Mouse (Mus musculus) urinary bladder, adult 18-20 months (tissue): Measurements from ENCODE around the gene Frmpd1.

Experiments
- DNase-seq, 2 experiments: peaks; one replicate each; pipeline ENCODE4 v3.0.0; 2022; ENCODE audit warnings: low spot score in 2 of 2, mixed read lengths in 2 of 2

Gene Frmpd1

GRCm38 (mm10) chr4:45241330-45241729 lies 56.7 kb downstream of the Frmpd1 start:
- DNase-seq = no peak

GRCm38 (mm10) chr4:45242163-45242562 lies 57.5 kb downstream of the Frmpd1 start:
- no peak for DNase-seq

GRCm38 (mm10) chr4:45243211-45243902 lies 58.7 kb downstream of the Frmpd1 start:
- no peak for DNase-seq

GRCm38 (mm10) chr4:45251265-45251664 lies 66.6 kb downstream of the Frmpd1 start:
- DNase-seq = no peak

GRCm38 (mm10) chr4:45252861-45253262 lies 68.2 kb downstream of the Frmpd1 start:
- DNase-seq = no peak

GRCm38 (mm10) chr4:45253839-45254601 lies 69.3 kb downstream of the Frmpd1 start:
- DNase-seq = no peak

GRCm38 (mm10) chr4:45259232-45259832 lies 74.7 kb downstream of the Frmpd1 start:
- no peak for DNase-seq

GRCm38 (mm10) chr4:45261551-45261950 lies 76.9 kb downstream of the Frmpd1 start:
- DNase-seq = no peak

- DNase-seq = no peak
These were observed 83.2 kb downstream of the Frmpd1 start for GRCm38 (mm10) chr4:45267883-45268282.

GRCm38 (mm10) chr4:45271041-45271452 lies 86.4 kb downstream of the Frmpd1 start:
- no peak for DNase-seq

GRCm38 (mm10) chr4:45275770-45276169 lies 91.1 kb downstream of the Frmpd1 start:
- no peak for DNase-seq

GRCm38 (mm10) chr4:45279292-45279691 lies 94.6 kb downstream of the Frmpd1 start:
- no peak for DNase-seq

- DNase-seq = peak; percentile 10 to 11
These were observed 95.4 kb downstream of the Frmpd1 start for GRCm38 (mm10) chr4:45279981-45280548.

- DNase-seq = no peak
These were observed 101.6 kb downstream of the Frmpd1 start for GRCm38 (mm10) chr4:45286318-45286717.

- DNase-seq = no peak
These were observed 103.2 kb downstream of the Frmpd1 start for GRCm38 (mm10) chr4:45287906-45288305.

- peak; percentile 42 to 52 for DNase-seq
These were observed 112.2 kb downstream of the Frmpd1 start, which contains the start of gene Trmt10b for GRCm38 (mm10) chr4:45296662-45297564. TSS of gene Trmt10b (plus strand) at chr4:45297127.

- DNase-seq = no peak
These were observed 120.9 kb downstream of the Frmpd1 start for GRCm38 (mm10) chr4:45305536-45305935.

GRCm38 (mm10) chr4:45308046-45308445 lies 123.4 kb downstream of the Frmpd1 start:
- DNase-seq = no peak

- no peak for DNase-seq
These were observed 123.9 kb downstream of the Frmpd1 start for GRCm38 (mm10) chr4:45308606-45309005.

- no peak for DNase-seq
These were observed 126.4 kb downstream of the Frmpd1 start for GRCm38 (mm10) chr4:45311056-45311455.

- DNase-seq = peak; percentile 68 to 83
These were observed 135.6 kb downstream of the Frmpd1 start for GRCm38 (mm10) chr4:45320159-45320816.
